Mouse (Mus musculus): ENCODE data around the gene Zc3h4. TPM values are rescaled to one million over a fixed set of nuclear protein-coding genes. Genes with fewer than 3 reads are reported as not detected.
A peak's percentile ranks its signal among the peaks of the same experiment; 100 is the strongest.

The Zc3h4 gene
- polyA plus RNA-seq, 1 experiment = 14.4 TPM

DNA sequence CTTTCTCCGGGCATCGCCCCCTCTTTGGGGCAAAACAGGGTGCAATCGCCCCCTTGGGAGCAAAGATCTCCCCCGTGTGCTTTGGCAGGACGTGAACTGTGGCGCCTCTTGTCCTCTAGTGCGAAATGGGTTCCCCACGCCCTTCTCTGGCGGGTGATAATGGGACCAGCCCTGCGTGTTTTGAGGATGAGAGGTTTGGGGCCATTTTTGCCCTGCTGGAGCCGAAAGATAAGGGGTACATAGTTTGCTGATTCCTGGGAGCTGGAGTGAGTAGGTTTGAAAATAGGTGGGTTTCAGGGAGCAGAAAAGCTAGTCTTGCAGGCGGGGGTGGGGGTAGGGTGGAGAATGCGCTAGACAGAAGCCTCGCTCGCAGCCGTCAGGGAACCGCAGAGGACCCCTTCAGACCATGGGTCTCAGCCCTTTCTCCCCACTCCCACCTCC is 1.3 kb downstream of the Zc3h4 start:
- Histone ChIP-seq H3K36me3 (ENCODE audit: control insufficient read depth, insufficient read depth, low read length) (no peaks in the 10 kb centered on the region; the same call in none of the 2 replicates), H3K4me3 (ENCODE audit: control insufficient read depth, low read depth, low read length) (peak overlapping the region; percentile 93)
- no peak for TF ChIP-seq CTCF (IDR thresholded peaks at IDR 0.05; ENCODE audit: control insufficient read depth, insufficient read depth, insufficient replicate concordance, low read depth, low read length)
- no peak for TF ChIP-seq POLR2A (IDR thresholded peaks at IDR 0.05; ENCODE audit: control insufficient read depth, low read depth, low read length)

DNA sequence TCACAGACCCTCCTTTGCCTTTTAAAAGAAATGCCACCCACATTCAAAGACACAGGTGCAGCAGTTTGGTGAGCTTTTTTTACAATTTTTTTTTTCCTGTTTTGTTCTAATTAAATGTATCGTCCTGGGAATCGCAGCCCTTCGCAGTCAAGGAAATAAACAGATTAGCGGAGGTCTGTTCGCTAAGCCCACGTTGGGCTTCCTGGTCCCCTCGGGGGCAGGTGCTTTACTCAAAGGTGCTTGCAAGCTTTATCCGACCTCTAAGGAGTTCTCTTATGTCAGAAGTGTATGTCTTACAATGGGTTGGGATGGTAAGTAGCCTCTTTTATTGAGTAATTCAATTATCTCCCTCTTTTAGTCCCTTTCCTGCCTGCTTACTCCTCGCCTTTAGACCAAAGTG is 1.7 kb downstream of the Zc3h4 start:
- no peaks in the 10 kb centered on the region for H3K27me3 ChIP-seq (ENCODE audit: control insufficient read depth, insufficient read depth, low read length)
- H3K4me3 ChIP-seq (ENCODE audit: control insufficient read depth, low read depth, low read length) = peak overlapping the region; percentile 93
- peak overlapping the region; percentile 98 for H3K27ac ChIP-seq (ENCODE audit: control insufficient read depth, insufficient read depth, low read depth, low read length)
- H3K4me1 ChIP-seq (ENCODE audit: control insufficient read depth, insufficient read depth, low read length) = peaks cover 30% of the 10 kb centered on the region
- TF ChIP-seq CTCF (IDR thresholded peaks at IDR 0.05; ENCODE audit: control insufficient read depth, insufficient read depth, insufficient replicate concordance, low read depth, low read length) = no peak
- TF ChIP-seq POLR2A (IDR thresholded peaks at IDR 0.05; ENCODE audit: control insufficient read depth, low read depth, low read length) = no peak
- no peaks in the 10 kb centered on the region; the same call in none of the 2 replicates for H3K36me3 ChIP-seq (ENCODE audit: control insufficient read depth, insufficient read depth, low read length)

More for the DNA sequence above, 1.3 kb downstream of the Zc3h4 start:
- Histone ChIP-seq H3K27me3 (ENCODE audit: control insufficient read depth, insufficient read depth, low read length) (no peaks in the 10 kb centered on the region), H3K4me1 (ENCODE audit: control insufficient read depth, insufficient read depth, low read length) (peaks cover 30% of the 10 kb centered on the region), H3K27ac (ENCODE audit: control insufficient read depth, insufficient read depth, low read depth, low read length) (peak overlapping the region; percentile 98)

DNA sequence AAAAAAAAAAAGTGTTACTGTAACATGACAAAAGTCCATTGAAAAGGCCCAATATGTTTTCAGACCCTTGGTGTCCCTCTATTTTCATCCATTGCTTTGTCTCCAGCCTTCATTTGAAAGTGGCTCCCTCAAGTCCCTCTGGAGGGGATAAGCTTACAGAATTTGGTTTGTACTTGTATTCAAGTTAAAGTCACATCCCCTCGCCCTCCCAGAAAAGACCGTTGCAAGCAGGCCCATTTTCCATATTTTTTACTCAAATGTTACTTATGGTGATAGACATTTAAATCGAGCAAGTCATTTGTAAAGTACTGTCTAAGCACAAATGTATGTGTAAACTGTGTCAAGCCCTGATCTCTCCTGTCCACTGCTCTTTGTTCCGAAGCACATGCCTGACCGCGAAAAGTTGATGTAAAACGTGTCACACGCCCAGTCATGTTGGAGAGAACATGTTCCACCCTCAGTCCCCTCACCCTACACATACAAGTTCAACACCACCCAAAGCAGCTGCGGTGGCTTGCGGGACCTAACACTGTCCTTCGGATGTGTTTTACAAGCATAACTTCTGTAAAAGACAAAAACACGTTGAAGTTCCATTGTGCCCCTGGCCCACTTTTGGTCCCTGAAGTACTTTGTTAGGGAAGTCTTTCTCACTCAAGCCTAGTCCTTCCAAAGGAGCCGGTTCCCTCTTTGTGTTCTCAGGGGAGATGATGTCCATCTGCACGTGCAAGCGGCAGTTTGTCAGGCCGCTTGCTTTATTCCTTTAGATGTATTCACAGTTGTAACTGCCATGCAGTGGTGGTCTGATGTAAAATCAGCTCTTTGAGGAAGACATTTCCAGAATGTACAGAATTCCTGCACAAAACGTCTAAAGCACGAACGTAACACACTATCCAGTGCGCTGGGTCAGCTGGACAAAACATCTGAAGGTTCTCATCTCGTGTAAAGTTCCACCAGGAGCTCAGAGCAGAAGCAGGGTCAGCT is 2.5 kb downstream of the Zc3h4 start:
- no peak for TF ChIP-seq POLR2A (IDR thresholded peaks at IDR 0.05; ENCODE audit: control insufficient read depth, low read depth, low read length)
- no peak for TF ChIP-seq CTCF (IDR thresholded peaks at IDR 0.05; ENCODE audit: control insufficient read depth, insufficient read depth, insufficient replicate concordance, low read depth, low read length)
- Histone ChIP-seq H3K27me3 (ENCODE audit: control insufficient read depth, insufficient read depth, low read length) (no peaks in the 10 kb centered on the region), H3K27ac (ENCODE audit: control insufficient read depth, insufficient read depth, low read depth, low read length) (peak overlapping the region; percentile 9; the same call in 1 of the 2 replicates), H3K4me1 (ENCODE audit: control insufficient read depth, insufficient read depth, low read length) (peaks cover 30% of the 10 kb centered on the region), H3K36me3 (ENCODE audit: control insufficient read depth, insufficient read depth, low read length) (no peaks in the 10 kb centered on the region; the same call in none of the 2 replicates), H3K4me3 (ENCODE audit: control insufficient read depth, low read depth, low read length) (no peak overlapping the region)

DNA sequence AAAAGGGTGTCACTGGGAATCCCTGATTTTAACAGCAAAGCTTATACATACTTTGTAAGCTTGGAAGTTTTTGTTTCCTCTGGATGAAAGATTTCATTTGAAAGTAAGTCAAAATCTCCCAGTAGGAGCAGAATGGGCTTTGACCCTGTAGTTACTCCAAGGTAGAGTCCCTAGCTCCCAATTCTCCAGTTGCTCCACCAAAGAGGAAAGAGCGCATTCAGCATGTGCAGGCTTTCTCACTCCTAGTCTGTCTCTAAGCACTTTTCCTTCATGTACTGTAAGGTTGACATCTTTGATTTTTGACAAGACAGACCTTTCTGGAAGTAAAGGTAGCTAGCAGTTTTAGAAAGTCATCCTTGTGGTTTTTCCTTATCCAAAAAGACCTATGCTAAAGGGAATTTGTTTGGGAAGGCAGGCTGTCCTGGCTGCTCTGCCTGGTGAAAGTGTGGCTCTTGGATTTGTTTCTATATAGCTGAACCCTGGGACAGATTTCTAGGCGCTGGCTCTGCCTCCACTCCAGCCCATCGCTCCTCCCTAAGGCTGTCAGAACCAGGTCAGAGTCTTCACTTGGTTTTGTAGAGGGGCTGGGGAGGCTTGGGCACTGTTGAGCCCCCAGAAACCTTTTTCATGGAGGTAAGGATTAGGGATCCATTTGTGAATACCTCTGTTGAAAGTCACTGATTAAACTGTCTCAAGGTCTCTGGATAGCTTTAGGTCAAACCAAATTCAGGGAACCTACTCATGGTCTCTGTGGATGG is 3.8 kb downstream of the Zc3h4 start:
- TF ChIP-seq CTCF (IDR thresholded peaks at IDR 0.05; ENCODE audit: control insufficient read depth, insufficient read depth, insufficient replicate concordance, low read depth, low read length) (no peak), POLR2A (IDR thresholded peaks at IDR 0.05; ENCODE audit: control insufficient read depth, low read depth, low read length) (no peak)
- Histone ChIP-seq H3K27ac (ENCODE audit: control insufficient read depth, insufficient read depth, low read depth, low read length) (peak overlapping the region; percentile 63), H3K36me3 (ENCODE audit: control insufficient read depth, insufficient read depth, low read length) (no peaks in the 10 kb centered on the region; the same call in none of the 2 replicates), H3K4me3 (ENCODE audit: control insufficient read depth, low read depth, low read length) (no peak overlapping the region), H3K4me1 (ENCODE audit: control insufficient read depth, insufficient read depth, low read length) (peaks cover 21% of the 10 kb centered on the region), H3K27me3 (ENCODE audit: control insufficient read depth, insufficient read depth, low read length) (no peaks in the 10 kb centered on the region)

DNA sequence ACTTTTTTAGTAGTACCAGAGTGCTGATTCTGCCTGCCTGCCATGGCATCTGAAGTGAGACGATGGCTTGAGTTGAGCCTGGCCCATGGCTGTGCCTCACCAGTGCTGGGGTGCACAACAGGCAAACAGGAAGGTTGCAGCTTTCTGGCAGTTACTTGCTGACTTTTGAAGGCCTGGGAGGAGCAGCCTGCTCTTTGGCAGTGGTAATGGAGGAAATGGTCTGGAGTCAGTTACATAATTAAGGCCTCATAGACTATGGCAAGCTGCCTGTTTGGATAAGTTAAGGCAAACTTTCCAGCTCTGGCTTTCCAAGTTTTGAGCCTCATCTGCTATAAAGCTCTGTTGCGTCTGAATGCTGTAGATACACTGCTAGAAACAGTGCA is 4.4 kb downstream of the Zc3h4 start:
- Histone ChIP-seq H3K27me3 (ENCODE audit: control insufficient read depth, insufficient read depth, low read length) (no peaks in the 10 kb centered on the region), H3K4me3 (ENCODE audit: control insufficient read depth, low read depth, low read length) (no peak overlapping the region), H3K36me3 (ENCODE audit: control insufficient read depth, insufficient read depth, low read length) (no peaks in the 10 kb centered on the region; the same call in none of the 2 replicates), H3K4me1 (ENCODE audit: control insufficient read depth, insufficient read depth, low read length) (peaks cover 20% of the 10 kb centered on the region), H3K27ac (ENCODE audit: control insufficient read depth, insufficient read depth, low read depth, low read length) (peak overlapping the region; percentile 77)
- TF ChIP-seq CTCF (IDR thresholded peaks at IDR 0.05; ENCODE audit: control insufficient read depth, insufficient read depth, insufficient replicate concordance, low read depth, low read length) (no peak), POLR2A (IDR thresholded peaks at IDR 0.05; ENCODE audit: control insufficient read depth, low read depth, low read length) (peak; percentile 7; the same call in 1 of the 2 replicates)

DNA sequence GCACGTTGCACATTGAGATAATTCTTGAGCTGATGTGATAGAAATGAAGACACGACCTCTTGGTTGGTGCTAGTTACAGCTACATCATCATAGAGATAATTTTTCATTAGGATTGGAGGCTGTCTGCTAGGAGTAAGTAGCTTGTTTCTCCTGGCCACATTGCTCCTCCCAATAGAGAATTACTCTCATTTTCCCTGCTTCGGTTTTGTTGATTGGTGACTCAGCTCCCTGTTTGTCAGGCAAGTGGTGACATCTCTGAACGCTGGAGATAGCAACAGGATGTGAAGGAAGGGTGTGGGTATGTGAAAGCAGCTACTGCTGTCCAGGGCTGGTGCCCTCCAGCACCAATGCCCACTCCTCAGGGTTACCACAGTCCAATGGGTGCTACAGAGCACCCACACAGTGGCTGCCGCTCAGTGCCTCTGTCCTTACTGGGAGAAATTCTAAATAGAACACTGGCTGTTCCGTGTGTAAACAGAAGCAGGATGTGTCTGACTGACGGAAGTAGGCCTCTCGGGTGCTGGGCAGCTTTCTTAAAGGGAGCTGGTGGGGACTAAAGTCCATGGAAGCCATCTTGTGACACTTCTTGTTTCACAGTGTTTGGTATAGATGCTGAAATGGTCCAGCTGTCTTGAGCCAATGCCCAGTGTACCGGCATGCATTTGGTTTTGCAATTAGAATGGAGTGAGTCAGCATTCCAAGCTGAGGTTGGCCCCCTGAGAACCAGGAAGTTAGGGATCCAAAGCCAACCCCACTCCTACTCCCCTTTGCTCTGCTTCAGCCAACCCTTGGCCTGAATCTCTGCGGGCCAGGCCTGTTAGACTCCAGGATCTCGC is 5.0 kb downstream of the Zc3h4 start:
- no peaks in the 10 kb centered on the region for H3K27me3 ChIP-seq (ENCODE audit: control insufficient read depth, insufficient read depth, low read length)
- no peak for TF ChIP-seq POLR2A (IDR thresholded peaks at IDR 0.05; ENCODE audit: control insufficient read depth, low read depth, low read length)
- TF ChIP-seq CTCF (IDR thresholded peaks at IDR 0.05; ENCODE audit: control insufficient read depth, insufficient read depth, insufficient replicate concordance, low read depth, low read length) = no peak
- no peak overlapping the region for H3K4me3 ChIP-seq (ENCODE audit: control insufficient read depth, low read depth, low read length)
- H3K27ac ChIP-seq (ENCODE audit: control insufficient read depth, insufficient read depth, low read depth, low read length) = peak overlapping the region; percentile 80
- H3K4me1 ChIP-seq (ENCODE audit: control insufficient read depth, insufficient read depth, low read length) = peaks cover 20% of the 10 kb centered on the region
- no peaks in the 10 kb centered on the region; the same call in none of the 2 replicates for H3K36me3 ChIP-seq (ENCODE audit: control insufficient read depth, insufficient read depth, low read length)

Measured in testis, adult 2 months (tissue).